Mouse (Mus musculus) brain, adult 2 months (tissue): ENCODE measurements around the gene Abhd14a.

Source experiments
- DNase-seq: peaks from one replicate; pipeline ENCODE4 v3.0.0; 2011; ENCODE audit warnings: low read depth, low spot score

The Abhd14a gene

DNA sequence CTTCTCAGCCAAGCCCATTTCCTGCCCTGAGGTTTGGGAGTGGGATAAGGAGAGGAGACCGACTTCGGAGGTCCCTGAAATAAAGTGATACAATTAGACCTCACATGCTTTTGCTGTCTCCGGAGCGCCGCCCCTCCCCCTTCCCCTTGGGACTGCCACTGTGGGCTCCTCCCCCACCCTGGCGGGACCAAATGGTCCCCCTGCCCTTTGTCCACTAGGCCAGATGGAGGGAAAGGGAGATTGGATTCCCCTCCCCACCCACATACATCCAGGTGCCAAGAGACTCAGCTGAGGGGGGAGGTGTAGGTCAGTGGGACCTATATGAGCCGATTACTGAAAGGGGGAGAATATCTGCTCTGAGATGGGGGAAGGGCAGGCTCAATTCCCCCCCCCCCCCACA is 5.3 kb upstream of the Abhd14a start:
- DNase-seq = peak; percentile 67

GRCm38 (mm10) chr9:106452351-106452750 is 4.9 kb upstream of the Abhd14a start:
- DNase-seq = no peak

GRCm38 (mm10) chr9:106451899-106452298 is 4.4 kb upstream of the Abhd14a start:
- no peak for DNase-seq

GRCm38 (mm10) chr9:106451298-106451697 is 3.8 kb upstream of the Abhd14a start:
- no peak for DNase-seq

- DNase-seq = peak; percentile 55
Measured at GRCm38 (mm10) chr9:106450661-106451060, 3.2 kb upstream of the Abhd14a start.

DNA sequence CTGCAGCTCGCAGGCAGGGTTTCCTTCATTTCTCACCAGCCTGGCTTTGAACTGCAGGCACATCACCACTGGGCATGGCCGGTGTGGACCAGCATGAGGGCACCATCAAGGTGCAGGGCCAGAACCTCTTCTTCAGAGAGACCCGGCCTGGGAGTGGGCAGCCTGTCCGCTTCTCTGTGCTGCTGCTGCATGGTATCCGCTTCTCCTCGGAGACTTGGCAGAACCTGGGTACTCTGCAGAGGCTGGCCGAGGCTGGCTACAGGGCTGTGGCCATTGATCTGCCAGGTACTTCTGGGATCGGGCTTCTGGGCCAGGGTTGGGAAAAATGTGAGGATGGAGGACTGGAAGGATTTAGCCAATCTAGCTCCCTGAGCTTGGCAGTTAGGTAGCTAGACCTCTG is 2.5 kb upstream of the Abhd14a start:
- no peak for DNase-seq

DNA sequence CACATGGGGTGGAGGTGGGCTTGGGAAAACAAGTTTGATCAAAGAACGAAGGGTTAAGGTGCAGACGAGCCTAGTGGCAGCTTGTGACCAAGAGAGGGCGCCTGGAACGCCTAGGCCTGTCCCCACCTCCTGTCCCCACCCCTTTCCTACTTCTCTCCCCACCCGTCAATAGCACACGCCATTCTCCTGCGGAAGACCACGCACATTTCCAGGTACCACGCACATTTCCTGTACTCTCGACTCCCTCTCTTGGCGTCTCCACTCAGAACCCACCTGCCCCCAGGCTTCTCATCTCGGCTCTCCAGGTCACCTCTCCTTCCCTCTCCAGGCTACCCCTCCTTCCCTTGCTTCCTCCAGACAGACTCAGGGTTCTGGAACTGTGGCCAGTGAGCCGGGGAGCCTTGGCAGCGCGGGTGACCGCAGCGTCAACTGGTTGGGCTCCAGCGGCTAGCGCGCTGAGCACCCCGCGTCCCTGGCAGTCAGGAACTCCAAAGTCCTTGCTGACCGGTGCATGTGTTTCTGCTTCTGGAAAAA is 1.1 kb upstream of the Abhd14a start:
- peak; percentile 96 for DNase-seq

DNA sequence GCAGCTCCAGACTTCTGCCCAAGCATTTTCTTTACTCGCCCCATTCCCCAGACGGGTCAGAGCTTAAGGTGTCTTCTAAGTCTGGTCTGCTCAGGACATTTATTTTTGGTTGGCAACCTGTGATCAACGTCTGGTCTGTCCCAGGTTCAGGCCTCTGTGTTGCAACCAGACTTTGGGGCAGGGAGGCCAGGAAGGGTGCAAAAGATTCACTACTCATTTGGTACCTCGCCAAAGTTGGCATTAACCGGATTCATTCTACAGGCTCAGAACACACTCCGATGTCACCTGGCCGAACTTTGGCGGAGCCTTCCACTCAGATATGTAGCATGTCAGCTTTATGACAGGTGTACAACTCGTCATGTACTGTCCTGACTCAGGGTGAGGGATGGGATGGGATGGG is 473 bp upstream of the Abhd14a start:
- DNase-seq = no peak

DNA sequence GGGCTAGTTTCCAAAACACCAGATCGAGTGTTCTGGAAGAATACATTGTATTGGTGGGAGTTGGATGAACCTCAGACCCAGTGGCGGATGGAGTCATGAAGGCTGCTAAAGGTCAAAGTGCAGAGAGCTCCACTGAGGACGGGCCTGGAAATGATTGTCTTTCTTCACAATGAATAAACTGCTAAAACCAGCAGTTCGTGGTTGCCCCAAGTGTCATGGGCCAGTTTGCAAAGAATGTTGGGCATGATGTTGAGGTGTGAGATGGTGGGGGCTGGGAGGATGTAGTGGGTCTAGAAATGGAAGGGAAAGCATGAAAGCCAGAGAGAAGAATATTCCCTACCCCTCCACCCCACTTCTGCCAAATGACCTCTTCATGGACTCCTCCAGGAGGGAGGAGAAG is 2.6 kb downstream of the Abhd14a start:
- DNase-seq = no peak

DNA sequence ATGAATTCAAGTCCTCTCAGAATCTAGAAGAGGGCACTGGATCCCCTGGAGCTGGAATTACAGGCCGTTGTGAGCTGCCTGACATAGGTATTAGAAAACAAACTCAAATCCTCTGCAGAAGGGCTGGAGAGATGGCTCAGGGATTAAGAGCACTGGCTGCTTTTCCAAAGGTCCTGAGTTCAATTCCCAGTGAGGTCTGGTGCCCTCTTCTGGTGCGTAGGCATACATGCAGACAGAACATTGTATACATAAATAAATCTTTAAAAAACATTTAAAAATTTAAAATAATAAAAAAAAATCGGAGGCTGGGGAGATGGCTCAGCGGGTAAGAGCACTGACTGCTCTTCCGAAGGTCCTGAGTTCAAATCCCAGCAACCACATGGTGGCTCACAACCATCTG is 4.8 kb downstream of the Abhd14a start:
- no peak for DNase-seq

DNA sequence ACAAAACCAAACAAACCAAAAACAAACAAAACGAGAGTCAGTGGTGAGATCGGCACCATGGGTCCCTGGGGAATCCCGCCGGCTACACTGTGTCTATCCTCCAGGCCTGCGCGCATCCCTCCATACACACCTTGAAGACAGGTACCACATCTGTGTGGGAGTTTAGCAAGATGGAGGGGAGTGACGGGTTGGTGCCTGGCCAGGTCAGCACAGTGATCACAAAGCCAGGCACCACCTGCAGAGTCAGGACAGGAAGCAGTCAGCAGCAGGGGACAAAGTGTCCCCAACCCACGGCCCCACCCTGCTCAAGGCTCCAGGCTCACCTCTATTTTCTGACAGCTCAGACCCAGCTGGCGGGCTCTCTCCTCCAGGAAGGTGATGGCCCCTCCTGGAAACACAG is 10.9 kb downstream of the Abhd14a start:
- DNase-seq = no peak

DNA sequence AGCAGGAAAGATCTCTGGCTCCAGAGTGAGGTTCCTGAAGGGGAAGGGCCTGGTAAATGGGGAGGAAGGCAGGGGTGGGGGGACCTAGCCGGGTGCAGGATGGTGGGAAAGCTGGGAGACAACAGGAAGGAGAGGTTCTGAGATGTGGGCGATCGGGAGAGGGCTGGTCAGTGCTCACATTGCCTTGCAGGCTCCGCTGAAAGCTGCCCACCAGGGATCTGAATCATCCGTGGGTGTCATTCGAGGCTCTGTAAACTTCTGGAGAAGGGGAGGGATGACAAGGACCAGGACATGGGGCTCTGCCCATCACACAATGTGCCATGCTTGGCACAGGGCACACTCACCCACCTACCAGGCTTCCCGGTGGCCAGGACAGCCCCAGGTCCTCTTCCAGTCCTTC is 14.1 kb downstream of the Abhd14a start:
- peak; percentile 78 for DNase-seq

DNA sequence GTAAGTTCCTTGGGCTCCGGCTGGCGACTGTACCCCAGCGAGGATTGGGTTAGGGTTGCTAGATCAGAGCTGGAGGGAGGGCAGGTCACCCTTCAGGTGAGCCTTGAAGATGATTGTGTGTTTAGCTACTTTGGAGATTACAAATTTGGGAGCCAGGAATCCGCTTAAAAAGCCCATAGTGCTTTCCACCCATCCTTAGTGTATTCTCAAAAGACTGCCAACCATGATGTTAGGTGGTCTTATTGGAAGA is 17.5 kb downstream of the Abhd14a start:
- DNase-seq = no peak

GRCm38 (mm10) chr9:106429221-106430014 is 18.1 kb downstream of the Abhd14a start, which contains the start of gene Rpl29:
Rpl29 (plus strand) TSS chr9:106429454.
- peak; percentile 98 for DNase-seq

- DNase-seq = peak; percentile 68
Measured at GRCm38 (mm10) chr9:106428719-106429220, 18.7 kb downstream of the Abhd14a start.

- peak; percentile 95 for DNase-seq
Measured at GRCm38 (mm10) chr9:106421865-106422160, 25.7 kb downstream of the Abhd14a start.

DNA sequence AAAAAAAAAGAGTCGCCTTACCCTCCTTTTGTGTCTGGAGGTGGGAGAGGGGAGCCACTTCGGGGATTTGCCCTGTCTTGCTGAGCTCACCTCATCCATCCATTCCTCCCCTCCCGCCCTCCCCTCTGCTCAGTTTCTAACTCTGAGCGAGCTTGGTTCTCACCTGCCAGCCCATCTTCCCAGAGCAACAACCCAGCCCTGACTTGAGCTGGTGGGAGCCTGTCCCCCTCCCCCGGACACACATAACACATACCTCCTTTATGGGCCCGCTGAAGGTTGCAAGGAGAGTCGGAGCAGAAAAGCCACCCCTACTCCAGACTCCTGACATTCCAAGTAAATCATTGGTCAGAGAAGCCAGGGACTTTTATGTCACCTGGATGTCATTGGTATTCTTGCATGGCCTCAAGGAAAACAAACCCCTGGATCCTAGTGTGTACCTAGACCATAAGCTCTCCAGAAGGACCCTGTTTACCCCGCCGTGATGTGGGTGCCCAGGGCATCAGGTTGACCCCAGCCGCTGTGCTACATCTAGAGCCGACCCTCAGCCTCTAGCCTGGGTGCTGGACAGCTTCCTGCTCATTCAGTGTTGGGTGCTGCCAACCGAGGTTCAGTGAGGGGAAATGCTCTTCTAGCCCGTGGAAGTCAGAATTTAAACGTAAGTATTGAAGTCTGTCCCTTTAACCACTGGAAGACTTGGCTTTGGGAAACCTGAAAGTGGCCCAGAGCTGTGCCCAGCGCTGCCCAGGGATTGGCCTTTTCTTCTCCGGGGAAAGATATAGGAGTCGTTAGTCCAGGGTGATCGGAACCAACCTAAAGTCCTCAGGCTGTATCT is 26.2 kb downstream of the Abhd14a start:
- DNase-seq = no peak

DNA sequence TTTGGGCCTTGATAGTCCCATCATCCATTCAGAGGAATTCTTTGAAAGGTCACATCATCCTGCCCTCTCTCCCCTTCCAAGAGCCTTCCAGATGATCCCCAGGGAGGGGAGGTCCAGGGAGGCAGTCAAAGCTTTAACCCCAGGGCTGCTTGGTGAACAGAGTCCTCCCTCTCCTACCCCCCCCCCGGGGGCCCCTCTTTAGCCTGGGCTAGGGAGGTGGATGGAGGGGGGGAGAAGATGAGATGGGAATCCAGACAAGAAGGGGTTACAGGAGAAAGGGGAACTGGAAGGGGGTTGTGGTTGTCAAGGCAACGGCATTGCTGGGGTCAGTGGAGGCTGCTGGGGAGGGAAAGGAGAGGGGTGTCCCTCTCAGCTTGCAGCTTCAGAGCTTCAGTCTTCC is 26.9 kb downstream of the Abhd14a start:
- no peak for DNase-seq

DNA sequence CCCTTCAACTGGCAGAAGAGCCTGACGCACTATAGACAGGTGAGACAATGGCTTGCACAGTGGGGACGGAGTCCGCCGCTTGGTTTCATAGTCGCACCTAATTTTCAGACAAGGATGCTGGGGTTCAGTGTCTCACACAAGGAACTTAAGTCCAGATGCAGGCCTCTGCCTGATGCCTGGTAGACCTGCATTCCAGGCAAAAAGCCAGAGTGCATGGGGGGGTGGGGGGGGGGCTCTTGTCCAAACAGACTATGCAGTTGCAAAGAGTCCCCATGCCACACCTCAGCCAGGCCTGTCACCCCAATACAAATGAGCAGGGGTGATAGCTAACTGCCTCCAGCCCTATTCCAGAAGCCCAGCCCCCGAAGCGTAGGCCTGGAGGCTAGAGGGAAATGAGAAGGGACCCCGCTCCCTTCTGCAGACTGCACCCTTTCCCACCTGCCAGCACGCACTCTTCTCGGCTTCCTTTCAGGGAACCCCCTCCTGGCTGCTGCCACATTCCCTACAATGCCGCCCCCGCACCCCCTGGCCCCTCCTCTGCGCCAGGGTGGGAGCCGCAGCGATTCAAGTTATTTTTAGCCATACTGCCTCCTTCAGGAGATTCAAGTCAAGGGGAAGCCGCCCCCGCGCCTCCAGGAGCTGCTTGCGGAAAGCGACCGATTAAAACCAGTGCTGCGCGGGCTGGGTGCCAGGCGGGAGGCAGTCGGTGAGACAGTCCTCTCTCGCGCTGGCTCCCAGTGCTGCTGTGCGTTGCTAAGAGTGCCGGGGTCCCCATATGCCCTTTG is 29.4 kb downstream of the Abhd14a start:
- peak; percentile 97 for DNase-seq

DNA sequence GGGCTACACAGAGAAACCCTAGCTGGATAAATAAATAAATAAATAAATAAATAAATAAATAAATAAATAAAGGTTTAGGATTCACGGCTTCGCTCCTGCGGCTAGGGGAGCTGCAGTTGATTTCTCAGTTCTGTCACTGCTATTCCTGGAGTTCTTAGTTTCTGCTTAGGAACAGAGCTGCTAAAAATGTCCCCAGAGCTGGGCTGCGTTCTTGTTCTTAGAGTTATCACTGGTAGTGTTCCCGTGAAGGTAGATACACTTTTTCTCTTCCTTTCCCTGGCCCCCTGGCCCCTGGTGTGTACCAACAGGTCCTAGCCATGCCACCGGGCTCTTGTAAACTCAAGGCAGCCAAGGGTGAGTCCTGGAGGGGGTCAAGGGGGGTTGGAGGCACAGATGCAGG is 30.7 kb downstream of the Abhd14a start:
- peak; percentile 84 for DNase-seq

DNA sequence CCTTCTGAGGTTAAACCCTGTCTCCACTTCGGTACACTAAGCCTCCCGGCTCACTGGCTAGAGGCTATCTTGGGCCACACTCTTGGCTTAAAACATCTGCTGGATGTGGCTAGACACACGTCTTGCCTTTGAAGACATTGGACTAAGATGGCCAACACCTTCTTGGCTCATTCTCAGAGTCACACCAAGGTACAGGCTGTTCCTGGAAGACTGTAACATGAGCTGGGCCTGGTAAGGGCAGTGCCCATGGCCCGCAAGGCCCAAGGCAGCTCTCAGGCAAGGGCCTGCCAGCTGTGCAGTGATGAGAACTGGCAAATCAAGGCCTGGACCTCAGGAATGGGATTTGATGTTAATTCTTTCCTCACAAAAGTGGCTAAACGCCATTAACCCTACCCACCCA is 33.9 kb downstream of the Abhd14a start:
- no peak for DNase-seq

GRCm38 (mm10) chr9:106412210-106412609 is 35.3 kb downstream of the Abhd14a start:
- DNase-seq = no peak
